Mouse (Mus musculus): ENCODE measurements around the gene Itga10. TPM values are rescaled to one million over a fixed set of nuclear protein-coding genes. Genes with fewer than 3 reads are reported as not detected.
A peak's percentile ranks its signal among the peaks of the same experiment; 100 is the strongest.

Itga10 gene
- polyA plus RNA-seq, 1 experiment from 2014 or later = 0.71 TPM

DNA sequence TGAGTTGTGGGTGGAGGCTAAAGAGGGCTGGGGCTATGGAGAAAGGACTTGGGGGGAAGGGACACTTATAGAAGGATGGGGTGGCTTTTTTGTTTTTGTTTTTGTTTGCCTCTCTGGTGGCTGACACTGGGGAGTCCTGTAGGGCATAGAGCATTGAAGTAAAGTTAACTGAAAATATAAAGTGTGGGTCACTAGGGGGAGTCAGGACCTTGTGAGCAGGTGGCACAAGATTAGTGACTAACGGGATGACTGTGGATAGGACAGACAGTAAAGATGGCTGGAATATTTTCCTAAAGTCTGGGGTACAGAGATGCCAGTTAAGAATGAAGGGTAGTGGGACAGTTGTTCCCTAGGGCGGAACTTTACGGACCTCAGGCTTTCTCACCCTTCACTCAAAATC, 44.9 kb downstream of the Itga10 start:
- Histone ChIP-seq H3K4me2 (replicated peaks) (no peak overlapping the region), H3K9ac (no peak overlapping the region), H3K36me3 (no peaks in the 10 kb centered on the region), H3K27me3 (no peaks in the 10 kb centered on the region), H3K9me3 (replicated peaks) (no peaks in the 10 kb centered on the region), H3K27ac (no peak overlapping the region), H3K4me1 (peaks cover 8% of the 10 kb centered on the region; the same call in 1 of the 2 replicates), H3K4me3 (no peak overlapping the region)
- WGBS = 45% methylated on average over 3 of the region's 3 CpGs
- 0 out of 2 replicates have a peak, but pooled peaks have one; percentile 26 for ATAC-seq (ENCODE audit: low FRiP score)

DNA sequence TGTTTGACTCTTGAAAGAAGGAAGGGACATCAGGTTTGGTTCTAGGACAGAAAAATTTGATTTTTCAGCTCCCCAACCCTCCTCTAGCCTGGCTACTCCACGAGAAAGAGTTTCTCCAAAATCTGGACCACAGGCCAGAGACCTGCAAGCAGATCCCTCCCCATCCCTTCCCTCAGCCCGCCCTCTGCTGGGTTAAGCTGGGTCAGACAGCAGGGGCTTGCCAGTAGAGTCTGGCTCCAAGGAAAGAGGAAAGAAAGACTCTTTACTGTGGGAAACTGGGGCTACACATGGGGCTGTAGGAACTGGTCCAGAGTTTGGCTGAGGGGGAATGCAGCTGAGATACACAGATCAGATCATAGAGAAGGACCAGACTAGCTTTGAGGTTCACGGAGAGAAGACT, 47.1 kb downstream of the Itga10 start:
- Histone ChIP-seq H3K4me2 (replicated peaks) (no peak overlapping the region), H3K9me3 (replicated peaks) (no peaks in the 10 kb centered on the region), H3K4me1 (peaks cover 18% of the 10 kb centered on the region), H3K27ac (no peak overlapping the region), H3K27me3 (no peaks in the 10 kb centered on the region), H3K4me3 (no peak overlapping the region), H3K36me3 (no peaks in the 10 kb centered on the region), H3K9ac (no peak overlapping the region)
- WGBS = 10% methylated on average over 3 of the region's 3 CpGs
- no peak for ATAC-seq (ENCODE audit: low FRiP score)

DNA sequence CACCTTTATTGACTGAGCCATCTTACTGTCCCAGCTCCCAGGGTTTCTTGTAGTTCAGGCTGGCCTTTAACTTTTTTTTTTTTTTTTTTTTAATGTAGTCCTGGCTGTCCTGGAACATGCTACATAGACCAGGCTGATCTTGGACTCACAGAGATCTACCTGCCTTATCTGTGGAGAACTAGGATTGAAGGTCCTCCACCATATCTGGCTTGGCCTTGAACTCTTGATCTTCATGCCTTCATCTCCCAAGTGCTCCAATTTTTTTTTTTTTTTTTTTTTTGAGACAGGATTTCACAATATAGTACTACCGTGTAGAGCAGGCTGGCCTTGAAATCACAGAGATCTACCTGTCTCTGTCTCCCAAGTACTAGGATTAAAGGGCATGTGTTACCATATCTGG, 48.2 kb downstream of the Itga10 start:
- 78% methylated on average over 1 of the region's 1 CpGs for WGBS
- ATAC-seq (ENCODE audit: low FRiP score) = no peak
- Histone ChIP-seq H3K4me2 (replicated peaks) (no peak overlapping the region), H3K27me3 (no peaks in the 10 kb centered on the region), H3K36me3 (no peaks in the 10 kb centered on the region), H3K9ac (no peak overlapping the region), H3K4me3 (no peak overlapping the region), H3K4me1 (peaks cover 25% of the 10 kb centered on the region), H3K27ac (no peak overlapping the region), H3K9me3 (replicated peaks) (no peaks in the 10 kb centered on the region)

DNA sequence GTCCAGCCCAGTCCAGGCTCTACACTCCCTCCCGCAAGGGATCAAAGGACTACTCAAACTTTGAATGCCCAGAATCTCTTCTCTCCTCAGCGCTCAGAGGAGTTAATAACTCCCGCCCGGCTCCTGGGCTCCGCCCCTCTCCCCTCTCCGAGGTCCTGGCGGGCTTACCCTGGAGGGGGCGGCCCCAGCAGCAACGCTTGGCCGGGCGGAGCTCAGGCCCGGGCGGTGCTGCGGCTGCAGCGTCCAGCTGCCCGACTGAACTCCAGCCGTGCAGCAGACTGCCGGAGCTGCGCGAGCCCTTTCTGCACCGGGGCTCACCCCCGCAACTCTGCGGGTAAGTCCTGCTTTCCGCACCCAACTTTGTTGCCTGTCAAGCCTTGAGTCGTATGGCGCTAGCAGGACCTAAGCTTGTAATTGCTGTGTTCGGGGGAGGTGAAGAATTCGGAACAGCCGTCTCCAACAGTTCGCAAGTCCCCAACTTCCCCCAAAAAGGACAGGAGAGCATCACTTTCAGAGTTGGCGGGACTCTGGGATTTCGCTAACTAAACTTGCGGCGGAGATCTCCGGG, 50.9 kb downstream of the Itga10 start, which contains the start of gene Pias3:
Gene Pias3, plus strand, starts transcription at position 187 of the 568 bp plus-strand sequence.
- H3K36me3 ChIP-seq = peaks cover 18% of the 10 kb centered on the region
- peak within 1 kb of the TSS; percentile 96 for H3K27ac ChIP-seq
- peaks cover 25% of the 10 kb centered on the region for H3K4me1 ChIP-seq
- peak within 1 kb of the TSS; percentile 88 for H3K9ac ChIP-seq
- peak within 1 kb of the TSS; percentile 86 for H3K4me3 ChIP-seq
- peak within 1 kb of the TSS; percentile 69 for H3K4me2 ChIP-seq (replicated peaks)
- no peaks in the 10 kb centered on the region for H3K27me3 ChIP-seq
- H3K9me3 ChIP-seq (replicated peaks) = no peaks in the 10 kb centered on the region
- under 1% methylated on average over 35 of the region's 35 CpGs for WGBS
- peak; percentile 62 for ATAC-seq (ENCODE audit: low FRiP score)

DNA sequence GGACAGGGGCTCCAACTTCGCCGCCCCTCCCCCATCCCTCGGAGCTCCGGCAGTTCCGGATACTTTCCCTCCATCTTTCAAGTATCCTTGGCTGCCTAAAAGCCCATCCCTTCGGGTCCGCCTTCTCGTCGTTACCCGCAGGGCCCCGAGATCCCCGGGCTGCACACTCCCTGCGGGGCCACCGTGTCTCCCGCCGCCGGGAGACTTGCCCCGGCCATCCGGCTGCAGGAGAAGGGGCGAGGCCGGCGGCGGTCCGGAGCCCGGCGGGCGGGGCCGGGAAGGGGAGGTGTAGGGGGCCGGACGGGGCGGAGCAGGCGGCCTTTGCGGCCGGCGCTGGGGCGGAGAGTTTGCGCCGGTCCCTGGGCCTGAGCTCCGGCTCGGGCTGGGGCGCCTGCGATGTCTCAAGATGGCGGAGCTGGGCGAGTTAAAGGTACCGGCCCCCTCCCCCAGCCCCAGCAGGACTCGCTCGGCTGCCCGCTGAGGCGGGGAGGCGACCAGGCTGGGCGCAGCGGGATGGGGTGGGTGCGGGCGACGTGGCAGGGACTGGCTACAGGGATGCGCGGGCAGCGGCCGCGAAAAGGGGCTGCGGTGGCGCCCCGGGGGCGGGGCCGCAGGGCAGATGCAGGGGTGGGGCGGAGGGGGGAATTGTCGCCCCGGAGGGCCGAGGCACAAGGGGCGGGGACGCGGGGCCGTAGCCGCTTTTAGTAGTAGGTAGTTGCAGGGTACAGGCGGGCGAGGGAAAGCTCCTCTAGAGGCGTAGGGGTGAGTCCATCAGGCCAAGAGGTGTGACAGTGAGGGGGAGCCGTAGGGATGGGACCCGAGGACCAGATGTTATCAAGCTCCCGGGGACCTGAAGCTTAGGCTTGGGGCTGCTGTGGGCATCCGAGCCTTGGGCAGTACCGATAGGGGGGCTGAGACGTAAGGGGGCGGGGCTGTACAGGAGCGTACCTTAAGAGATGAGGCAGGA, 51.7 kb downstream of the Itga10 start:
- Histone ChIP-seq H3K4me1 (peaks cover 25% of the 10 kb centered on the region), H3K4me2 (replicated peaks) (peak overlapping the region; percentile 69), H3K4me3 (peak overlapping the region; percentile 86), H3K27ac (peak overlapping the region; percentile 96), H3K9ac (peak overlapping the region; percentile 88), H3K9me3 (replicated peaks) (no peaks in the 10 kb centered on the region), H3K36me3 (peaks cover 25% of the 10 kb centered on the region), H3K27me3 (no peaks in the 10 kb centered on the region)
- WGBS = under 1% methylated on average over 71 of the region's 85 CpGs
- ATAC-seq (ENCODE audit: low FRiP score) = peak; percentile 93

DNA sequence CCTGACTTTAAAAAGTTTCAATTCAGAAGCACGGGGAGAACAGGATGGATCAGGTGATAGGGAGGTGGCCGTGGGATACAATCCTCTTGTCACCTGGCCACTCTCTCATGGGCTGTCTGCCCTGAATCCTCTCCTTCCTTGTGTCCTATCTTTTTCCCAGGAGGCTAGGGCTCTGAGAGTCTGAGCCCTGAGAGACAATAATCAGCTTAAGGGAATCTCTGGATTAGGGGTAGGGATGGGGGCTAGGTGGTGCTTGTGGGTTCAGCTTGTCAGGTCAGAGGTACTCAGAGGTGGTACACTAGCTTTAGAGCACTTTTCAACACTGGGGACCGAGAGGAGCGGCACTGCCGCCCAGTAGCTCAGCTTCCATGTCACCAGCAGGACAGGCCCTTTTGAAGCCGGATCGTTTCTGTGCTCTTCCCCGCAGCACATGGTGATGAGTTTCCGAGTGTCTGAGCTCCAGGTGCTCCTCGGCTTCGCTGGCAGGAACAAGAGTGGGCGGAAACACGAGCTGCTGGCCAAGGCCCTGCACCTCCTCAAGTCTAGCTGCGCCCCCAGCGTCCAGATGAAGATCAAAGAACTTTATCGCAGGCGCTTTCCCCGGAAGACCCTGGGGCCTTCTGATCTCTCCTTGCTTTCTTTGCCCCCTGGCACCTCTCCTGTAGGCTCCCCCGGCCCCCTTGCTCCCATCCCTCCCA, 53.8 kb downstream of the Itga10 start:
- ATAC-seq (ENCODE audit: low FRiP score) = no peak
- H3K4me3 ChIP-seq = no peak overlapping the region
- peaks cover 22% of the 10 kb centered on the region for H3K4me1 ChIP-seq
- no peak overlapping the region for H3K4me2 ChIP-seq (replicated peaks)
- H3K27ac ChIP-seq = no peak overlapping the region
- WGBS = 57% methylated on average over 19 of the region's 19 CpGs
- H3K9me3 ChIP-seq (replicated peaks) = no peaks in the 10 kb centered on the region
- peaks cover 42% of the 10 kb centered on the region for H3K36me3 ChIP-seq
- no peak overlapping the region for H3K9ac ChIP-seq
- H3K27me3 ChIP-seq = no peaks in the 10 kb centered on the region

DNA sequence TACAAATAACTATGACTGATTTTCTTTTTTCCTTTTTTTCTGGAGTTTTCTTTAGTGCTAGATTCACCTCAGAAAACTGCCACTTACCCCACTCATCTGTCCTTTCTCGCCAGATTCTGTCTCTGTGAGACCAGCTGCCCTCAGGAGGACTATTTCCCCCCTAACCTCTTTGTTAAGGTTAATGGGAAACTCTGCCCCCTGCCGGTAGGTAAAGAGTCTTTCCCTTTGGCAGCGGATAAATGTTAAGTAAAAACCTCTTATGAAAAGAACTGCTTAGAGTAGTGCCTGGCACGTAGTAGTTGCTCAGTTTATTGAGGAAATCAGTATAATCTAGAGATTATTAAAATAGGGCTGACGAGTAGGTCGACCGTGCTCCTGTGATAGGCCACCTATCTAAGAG, 55.0 kb downstream of the Itga10 start:
- H3K36me3 ChIP-seq = peaks cover 49% of the 10 kb centered on the region
- H3K4me2 ChIP-seq (replicated peaks) = no peak overlapping the region
- peaks cover 22% of the 10 kb centered on the region for H3K4me1 ChIP-seq
- 52% methylated on average over 7 of the region's 7 CpGs for WGBS
- H3K9me3 ChIP-seq (replicated peaks) = no peaks in the 10 kb centered on the region
- no peak overlapping the region for H3K27ac ChIP-seq
- no peak overlapping the region for H3K4me3 ChIP-seq
- no peak for ATAC-seq (ENCODE audit: low FRiP score)
- no peaks in the 10 kb centered on the region for H3K27me3 ChIP-seq
- H3K9ac ChIP-seq = no peak overlapping the region

DNA sequence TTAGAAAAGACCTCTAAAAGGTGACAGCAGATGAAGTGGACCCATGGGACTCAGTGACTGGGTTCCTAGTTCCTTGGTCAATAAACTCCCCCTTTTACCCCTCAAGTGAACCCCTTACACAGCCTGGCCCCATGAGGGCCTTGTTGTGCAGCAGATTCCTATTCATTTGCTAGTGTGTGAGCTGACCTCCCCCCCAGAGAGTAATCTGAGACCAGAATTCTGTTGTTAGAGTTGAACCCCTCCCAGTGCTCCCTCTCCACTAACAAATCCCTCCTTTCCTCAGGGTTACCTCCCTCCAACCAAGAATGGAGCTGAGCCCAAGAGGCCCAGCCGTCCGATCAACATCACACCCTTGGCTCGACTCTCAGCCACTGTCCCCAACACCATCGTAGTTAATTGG, 55.6 kb downstream of the Itga10 start:
- ATAC-seq (ENCODE audit: low FRiP score) = no peak
- 82% methylated on average over 4 of the region's 4 CpGs for WGBS
- H3K4me3 ChIP-seq = no peak overlapping the region
- no peak overlapping the region for H3K27ac ChIP-seq
- H3K27me3 ChIP-seq = no peaks in the 10 kb centered on the region
- no peak overlapping the region for H3K4me2 ChIP-seq (replicated peaks)
- H3K9me3 ChIP-seq (replicated peaks) = no peaks in the 10 kb centered on the region
- no peak overlapping the region for H3K9ac ChIP-seq
- H3K4me1 ChIP-seq = peaks cover 17% of the 10 kb centered on the region
- H3K36me3 ChIP-seq = peaks cover 49% of the 10 kb centered on the region

DNA sequence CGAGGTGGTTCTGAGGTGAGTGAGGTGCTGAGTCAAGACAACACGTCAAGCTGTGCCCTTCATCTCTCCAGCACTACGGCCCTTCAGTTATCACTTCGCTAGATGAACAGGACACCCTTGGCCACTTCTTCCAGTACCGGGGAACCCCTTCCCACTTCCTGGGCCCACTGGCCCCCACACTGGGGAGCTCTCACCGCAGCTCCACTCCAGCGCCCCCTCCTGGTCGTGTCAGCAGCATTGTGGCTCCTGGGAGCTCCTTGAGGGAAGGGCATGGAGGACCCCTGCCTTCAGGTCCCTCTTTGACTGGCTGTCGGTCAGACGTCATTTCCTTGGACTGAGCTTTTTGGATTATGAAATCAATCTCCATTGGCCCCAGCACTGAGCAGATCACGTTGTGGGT, 59.4 kb downstream of the Itga10 start:
- no peak overlapping the region for H3K27ac ChIP-seq
- ATAC-seq (ENCODE audit: low FRiP score) = no peak
- no peaks in the 10 kb centered on the region for H3K9me3 ChIP-seq (replicated peaks)
- peaks cover 3% of the 10 kb centered on the region; the same call in 1 of the 2 replicates for H3K4me1 ChIP-seq
- H3K9ac ChIP-seq = no peak overlapping the region
- WGBS = 69% methylated on average over 11 of the region's 11 CpGs
- no peak overlapping the region for H3K4me2 ChIP-seq (replicated peaks)
- no peak overlapping the region for H3K4me3 ChIP-seq
- peaks cover 6% of the 10 kb centered on the region for H3K27me3 ChIP-seq
- peaks cover 49% of the 10 kb centered on the region for H3K36me3 ChIP-seq

DNA sequence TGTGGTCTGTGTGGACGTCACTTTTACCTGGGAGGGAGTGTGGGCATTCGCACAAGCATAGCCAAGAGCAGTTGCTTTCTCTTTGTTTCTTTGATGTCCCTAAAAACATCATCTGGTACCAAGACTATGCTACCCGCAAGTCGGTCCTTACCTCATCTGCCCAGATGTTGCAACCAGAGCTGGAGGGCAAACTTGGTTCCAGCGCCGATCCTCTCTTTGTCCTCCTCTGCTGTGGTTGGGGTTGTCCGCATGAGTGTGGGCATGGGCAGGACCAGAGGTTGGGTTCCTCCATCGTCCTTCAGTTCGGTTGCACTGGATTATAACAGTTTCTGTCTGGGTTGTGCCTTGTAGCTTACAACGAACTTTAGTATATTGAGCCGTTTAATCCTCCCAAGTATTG, 60.8 kb downstream of the Itga10 start:
- no peak for ATAC-seq (ENCODE audit: low FRiP score)
- H3K4me3 ChIP-seq = no peak overlapping the region
- peaks cover 3% of the 10 kb centered on the region; the same call in 1 of the 2 replicates for H3K4me1 ChIP-seq
- no peaks in the 10 kb centered on the region for H3K9me3 ChIP-seq (replicated peaks)
- peaks cover 50% of the 10 kb centered on the region for H3K36me3 ChIP-seq
- no peak overlapping the region for H3K9ac ChIP-seq
- peaks cover 6% of the 10 kb centered on the region for H3K27me3 ChIP-seq
- no peak overlapping the region for H3K4me2 ChIP-seq (replicated peaks)
- no peak overlapping the region for H3K27ac ChIP-seq
- 94% methylated on average over 11 of the region's 11 CpGs for WGBS

DNA sequence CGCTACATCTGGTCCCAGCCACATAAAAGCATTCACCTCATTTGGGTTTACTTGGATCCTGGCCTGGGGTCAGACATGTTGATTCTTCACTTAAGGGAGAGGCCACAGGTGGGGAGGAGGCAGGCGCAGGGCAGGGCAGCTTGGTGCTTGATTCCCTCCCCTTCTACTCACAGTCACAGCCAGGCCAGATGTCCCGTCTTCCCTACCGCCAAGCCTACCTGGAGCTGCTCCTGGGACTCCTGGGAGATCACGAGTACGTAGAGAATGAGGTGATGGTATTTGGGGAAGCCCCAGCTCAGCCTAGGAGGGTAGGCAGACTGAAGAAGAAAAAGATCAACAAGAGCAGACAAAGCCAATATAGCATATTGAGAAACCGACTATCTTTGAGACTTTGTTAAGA, 61.6 kb downstream of the Itga10 start:
- no peak overlapping the region for H3K4me2 ChIP-seq (replicated peaks)
- H3K4me3 ChIP-seq = no peak overlapping the region
- no peak overlapping the region for H3K9ac ChIP-seq
- peaks cover 50% of the 10 kb centered on the region for H3K36me3 ChIP-seq
- H3K27ac ChIP-seq = no peak overlapping the region
- no peak for ATAC-seq (ENCODE audit: low FRiP score)
- no peaks in the 10 kb centered on the region for H3K9me3 ChIP-seq (replicated peaks)
- H3K4me1 ChIP-seq = peaks cover 3% of the 10 kb centered on the region; the same call in 1 of the 2 replicates
- peaks cover 6% of the 10 kb centered on the region for H3K27me3 ChIP-seq
- 83% methylated on average over 7 of the region's 7 CpGs for WGBS

All from hindbrain, embryonic 12.5 days (tissue).